Mouse (Mus musculus): ENCODE measurements around the gene Btbd2.
A peak's percentile ranks its signal among the peaks of the same experiment; 100 is the strongest.

Btbd2 gene

GRCm38 (mm10) chr10:80646936-80647335 lies 9.9 kb downstream of the Btbd2 start:
- no peak for DNase-seq (ENCODE audit: low spot score in 2 of 2)

- DNase-seq (ENCODE audit: low spot score in 2 of 2) = no peak
Measured at GRCm38 (mm10) chr10:80635345-80635744, 21.5 kb downstream of the Btbd2 start.

GRCm38 (mm10) chr10:80628925-80629324 lies 27.9 kb downstream of the Btbd2 start:
- DNase-seq (ENCODE audit: low spot score in 2 of 2) = no peak

GRCm38 (mm10) chr10:80627685-80628084 lies 29.2 kb downstream of the Btbd2 start:
- DNase-seq (ENCODE audit: low spot score in 2 of 2) = no peak

- DNase-seq (ENCODE audit: low spot score in 2 of 2) = no peak
Measured at GRCm38 (mm10) chr10:80625764-80626163, 31.1 kb downstream of the Btbd2 start.

GRCm38 (mm10) chr10:80623457-80624191 lies 33.2 kb downstream of the Btbd2 start:
- no peak for DNase-seq (ENCODE audit: low spot score in 2 of 2)

GRCm38 (mm10) chr10:80622661-80623456 lies 34.0 kb downstream of the Btbd2 start, which contains the start of gene Csnk1g2:
Gene Csnk1g2 (plus strand): TSS chr10:80622838.
- DNase-seq (ENCODE audit: low spot score in 2 of 2) = no peak

- DNase-seq (ENCODE audit: low spot score in 2 of 2) = peak; percentile 98 to 99
Measured at GRCm38 (mm10) chr10:80621940-80622660, 34.8 kb downstream of the Btbd2 start.

- DNase-seq (ENCODE audit: low spot score in 2 of 2) = no peak
Measured at GRCm38 (mm10) chr10:80621690-80621939, 35.3 kb downstream of the Btbd2 start.

GRCm38 (mm10) chr10:80620796-80621689 lies 35.8 kb downstream of the Btbd2 start:
- DNase-seq (ENCODE audit: low spot score in 2 of 2) = no peak

- no peak for DNase-seq (ENCODE audit: low spot score in 2 of 2)
Measured at GRCm38 (mm10) chr10:80620365-80620764, 36.5 kb downstream of the Btbd2 start.

- no peak for DNase-seq (ENCODE audit: low spot score in 2 of 2)
Measured at GRCm38 (mm10) chr10:80619465-80620244, 37.2 kb downstream of the Btbd2 start.

- no peak for DNase-seq (ENCODE audit: low spot score in 2 of 2)
Measured at GRCm38 (mm10) chr10:80618181-80618580, 38.7 kb downstream of the Btbd2 start.

- no peak for DNase-seq (ENCODE audit: low spot score in 2 of 2)
Measured at GRCm38 (mm10) chr10:80614351-80614750, 42.5 kb downstream of the Btbd2 start.

- DNase-seq (ENCODE audit: low spot score in 2 of 2) = no peak
Measured at GRCm38 (mm10) chr10:80613821-80614220, 43.0 kb downstream of the Btbd2 start.

- DNase-seq (ENCODE audit: low spot score in 2 of 2) = no peak
Measured at GRCm38 (mm10) chr10:80611905-80612304, 45.0 kb downstream of the Btbd2 start.

- no peak for DNase-seq (ENCODE audit: low spot score in 2 of 2)
Measured at GRCm38 (mm10) chr10:80611024-80611423, 45.8 kb downstream of the Btbd2 start.

- DNase-seq (ENCODE audit: low spot score in 2 of 2) = no peak
Measured at GRCm38 (mm10) chr10:80610116-80610785, 46.6 kb downstream of the Btbd2 start.

- DNase-seq (ENCODE audit: low spot score in 2 of 2) = no peak
Measured at GRCm38 (mm10) chr10:80609269-80609924, 47.5 kb downstream of the Btbd2 start.

GRCm38 (mm10) chr10:80608435-80608834 lies 48.4 kb downstream of the Btbd2 start:
- DNase-seq (ENCODE audit: low spot score in 2 of 2) = no peak
